Mouse (Mus musculus) liver, embryonic 16.5 days (tissue): ENCODE measurements around the gene Glb1. TPM values are rescaled to one million over a fixed set of nuclear protein-coding genes. Genes with fewer than 3 reads are reported as not detected.

Experiments
- ATAC-seq: fragments of 200-750 bp; cut with Nextera tagmentation; 2 replicates; pipeline ENCODE4 v1.8.0; 2017; ENCODE audit warnings: low read depth, mild to moderate bottlenecking, moderate number of reproducible peaks, moderate library complexity
- H3K27ac ChIP-seq: fragments of 300-500 bp; sonication (generic); 2 replicates; pipeline ENCODE4 v1.5.1; 2014; ENCODE audit warnings: mild to moderate bottlenecking, low read length
- H3K27me3 ChIP-seq: fragments of 300-500 bp; sonication (generic); 2 replicates; pipeline ENCODE4 v1.6.1; 2014; ENCODE audit warnings: low read depth, low read length, mixed read lengths; ENCODE audit not compliant: control insufficient read depth, insufficient read depth
- H3K36me3 ChIP-seq: fragments of 300-500 bp; sonication (generic); 2 replicates; pipeline ENCODE4 v1.6.1; 2014; ENCODE audit warnings: mild to moderate bottlenecking; ENCODE audit not compliant: control insufficient read depth, insufficient read depth
- H3K4me1 ChIP-seq: fragments of 300-500 bp; sonication (generic); 2 replicates; pipeline ENCODE4 v1.6.1; 2014; ENCODE audit warnings: low read depth, low read length, mixed read lengths; ENCODE audit not compliant: control insufficient read depth
- H3K4me2 ChIP-seq: fragments of 300-500 bp; sonication (generic); 2 replicates; pipeline ENCODE4 v1.6.1; 2014; ENCODE audit warnings: low read depth, low read length, mixed read lengths
- H3K4me3 ChIP-seq: fragments of 300-500 bp; sonication (generic); 2 replicates; pipeline ENCODE4 v1.5.1; 2014; ENCODE audit warnings: low read depth, mild to moderate bottlenecking, low read length
- H3K9ac ChIP-seq: fragments of 300-500 bp; sonication (generic); 2 replicates; pipeline ENCODE4 v1.6.1; 2014; ENCODE audit warnings: low read depth, low read length
- H3K9me3 ChIP-seq: fragments of 300-500 bp; sonication (generic); replicated peaks from 2 replicates; pipeline ENCODE4 v1.6.1; 2016; ENCODE audit warnings: low read length; ENCODE audit not compliant: control insufficient read depth
- WGBS: fragments of 180-500 bp; shearing (Covaris S2); extraction: QIAGEN DNeasy Blood & Tissue Kit; methylation state at CpG from one replicate; pipeline ENCODE4 v1.1.7; 2014; ENCODE audit not compliant: insufficient replicate concordance; 5-methylcytosine and 5-hydroxymethylcytosine counted together
- polyA plus RNA-seq: library from polyadenylated mRNA; unstranded; fragments of >200 nt; fragmentation: Nextera tagmentation; extraction: Ambion mirVana; gene quantifications from 2 replicates; pipeline ENCODE4 v1.2.1, GENCODE M21; 2015

Glb1 gene
- polyA plus RNA-seq, 1 experiment from 2014 or later = 18.5 TPM

GRCm38 (mm10) chr9:114380881-114381733 is 19.8 kb upstream of the Glb1 start:
- 62% methylated on average over 17 of the region's 17 CpGs for WGBS
- Histone ChIP-seq H3K9ac (no peak overlapping the region), H3K4me3 (no peak overlapping the region), H3K36me3 (no peaks in the 10 kb centered on the region), H3K9me3 (no peaks in the 10 kb centered on the region), H3K4me1 (no peaks in the 10 kb centered on the region), H3K4me2 (no peak overlapping the region), H3K27ac (no peak overlapping the region), H3K27me3 (no peaks in the 10 kb centered on the region)
- no peak for ATAC-seq

- Histone ChIP-seq H3K4me3 (no peak overlapping the region), H3K27ac (no peak overlapping the region), H3K36me3 (no peaks in the 10 kb centered on the region), H3K9me3 (no peaks in the 10 kb centered on the region), H3K27me3 (no peaks in the 10 kb centered on the region), H3K4me1 (no peaks in the 10 kb centered on the region), H3K4me2 (no peak overlapping the region), H3K9ac (no peak overlapping the region)
- no peak for ATAC-seq
- WGBS = 82% methylated on average over 17 of the region's 17 CpGs
Measured at GRCm38 (mm10) chr9:114382936-114383710, 17.8 kb upstream of the Glb1 start.

GRCm38 (mm10) chr9:114384691-114385090 is 16.2 kb upstream of the Glb1 start:
- Histone ChIP-seq H3K9me3 (no peaks in the 10 kb centered on the region), H3K4me3 (no peak overlapping the region), H3K4me2 (no peak overlapping the region), H3K36me3 (no peaks in the 10 kb centered on the region), H3K9ac (no peak overlapping the region), H3K4me1 (no peaks in the 10 kb centered on the region), H3K27me3 (no peaks in the 10 kb centered on the region), H3K27ac (no peak overlapping the region)
- ATAC-seq = no peak
- WGBS = 87% methylated on average over 24 of the region's 24 CpGs

- no peaks in the 10 kb centered on the region for H3K36me3 ChIP-seq
- ATAC-seq = no peak
- 87% methylated on average over 10 of the region's 10 CpGs for WGBS
- no peak overlapping the region for H3K4me3 ChIP-seq
- H3K9ac ChIP-seq = no peak overlapping the region
- H3K4me1 ChIP-seq = peaks cover 4% of the 10 kb centered on the region
- H3K27me3 ChIP-seq = no peaks in the 10 kb centered on the region
- H3K9me3 ChIP-seq = no peaks in the 10 kb centered on the region
- no peak overlapping the region for H3K27ac ChIP-seq
- H3K4me2 ChIP-seq = no peak overlapping the region
Measured at GRCm38 (mm10) chr9:114385160-114385559, 15.7 kb upstream of the Glb1 start.

GRCm38 (mm10) chr9:114387086-114387485 is 13.8 kb upstream of the Glb1 start:
- no peaks in the 10 kb centered on the region for H3K9me3 ChIP-seq
- H3K9ac ChIP-seq = no peak overlapping the region
- no peak overlapping the region for H3K27ac ChIP-seq
- no peak for ATAC-seq
- no peak overlapping the region for H3K4me3 ChIP-seq
- no peak overlapping the region for H3K4me2 ChIP-seq
- no peaks in the 10 kb centered on the region for H3K27me3 ChIP-seq
- H3K36me3 ChIP-seq = no peaks in the 10 kb centered on the region
- peaks cover 9% of the 10 kb centered on the region for H3K4me1 ChIP-seq
- 66% methylated on average over 6 of the region's 6 CpGs for WGBS

- H3K27ac ChIP-seq = no peak overlapping the region
- H3K4me2 ChIP-seq = no peak overlapping the region
- no peaks in the 10 kb centered on the region for H3K36me3 ChIP-seq
- no peaks in the 10 kb centered on the region for H3K27me3 ChIP-seq
- H3K9me3 ChIP-seq = no peaks in the 10 kb centered on the region
- no peak overlapping the region for H3K9ac ChIP-seq
- ATAC-seq = no peak
- peaks cover 9% of the 10 kb centered on the region for H3K4me1 ChIP-seq
- H3K4me3 ChIP-seq = no peak overlapping the region
- 83% methylated on average over 8 of the region's 8 CpGs for WGBS
Measured at GRCm38 (mm10) chr9:114388288-114388687, 12.6 kb upstream of the Glb1 start.

- WGBS = 59% methylated on average over 3 of the region's 3 CpGs
Measured at GRCm38 (mm10) chr9:114388701-114389370, 12.0 kb upstream of the Glb1 start.

GRCm38 (mm10) chr9:114389371-114389904 is 11.4 kb upstream of the Glb1 start:
- no peak overlapping the region for H3K9ac ChIP-seq
- H3K9me3 ChIP-seq = no peaks in the 10 kb centered on the region
- ATAC-seq = no peak
- H3K27me3 ChIP-seq = no peaks in the 10 kb centered on the region
- H3K4me3 ChIP-seq = peak overlapping the region; percentile 73
- no peaks in the 10 kb centered on the region for H3K36me3 ChIP-seq
- H3K27ac ChIP-seq = no peak overlapping the region
- 71% methylated on average over 8 of the region's 8 CpGs for WGBS
- peak overlapping the region; percentile 96 for H3K4me2 ChIP-seq
- peaks cover 9% of the 10 kb centered on the region for H3K4me1 ChIP-seq

More at GRCm38 (mm10) chr9:114388701-114389370, 12.0 kb upstream of the Glb1 start:
- H3K27ac ChIP-seq = no peak overlapping the region
- no peak overlapping the region for H3K4me3 ChIP-seq
- H3K9me3 ChIP-seq = no peaks in the 10 kb centered on the region
- H3K27me3 ChIP-seq = no peaks in the 10 kb centered on the region
- H3K4me2 ChIP-seq = no peak overlapping the region
- peaks cover 9% of the 10 kb centered on the region for H3K4me1 ChIP-seq
- H3K36me3 ChIP-seq = no peaks in the 10 kb centered on the region
- ATAC-seq = no peak
- H3K9ac ChIP-seq = no peak overlapping the region
